Mouse (Mus musculus) heart, postnatal 36 days (tissue): Measurements from ENCODE around the gene Gm20388. TPM values are rescaled to one million over a fixed set of nuclear protein-coding genes. Genes with fewer than 3 reads are reported as not detected.
"Not testable (repeated sequence)": the region's sequence is repeated elsewhere in the genome, so short reads cannot be mapped to it uniquely, and the experiment has no call there.

Experiments used
- DNase-seq, 2 experiments: peaks; one replicate each; pipeline ENCODE4 v3.0.0; 2021 to 2022
- intact Hi-C: fragments of 180-260 bp; cut with DNase I; formaldehyde crosslinking; loops from one replicate; pipeline ENCODE4 v1.15.1; 2025
- total RNA-seq, 2 experiments: library from RNA; stranded (reverse); gene quantifications; 2 replicates each; pipeline ENCODE4 v1.2.3; 2021

Gene Gm20388
- total RNA-seq, 2 experiments from 2014 or later = 3.5 to 4.9 TPM

DNA sequence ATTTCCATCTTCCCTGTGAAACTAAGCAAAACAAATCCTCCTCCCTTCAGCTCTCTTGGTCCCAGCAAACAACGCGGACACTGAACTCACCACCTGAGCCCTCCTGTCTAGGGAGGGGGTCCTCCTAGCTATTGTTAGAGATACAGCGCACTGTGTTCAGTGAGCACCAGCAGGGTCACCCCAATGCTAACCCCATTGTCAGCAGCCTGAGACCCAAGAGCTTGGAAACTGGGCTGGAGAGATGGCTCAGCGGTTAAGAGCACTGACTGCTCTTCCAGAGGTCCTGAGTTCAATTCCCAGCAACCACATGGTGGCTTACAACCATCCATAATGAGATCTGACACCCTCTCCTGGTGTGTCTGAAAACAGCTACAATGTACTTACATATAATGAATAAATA lies 3898.7 kb downstream of the Gm20388 start:
- DNase-seq, intact Hi-C loops: not testable (repeated sequence)

DNA sequence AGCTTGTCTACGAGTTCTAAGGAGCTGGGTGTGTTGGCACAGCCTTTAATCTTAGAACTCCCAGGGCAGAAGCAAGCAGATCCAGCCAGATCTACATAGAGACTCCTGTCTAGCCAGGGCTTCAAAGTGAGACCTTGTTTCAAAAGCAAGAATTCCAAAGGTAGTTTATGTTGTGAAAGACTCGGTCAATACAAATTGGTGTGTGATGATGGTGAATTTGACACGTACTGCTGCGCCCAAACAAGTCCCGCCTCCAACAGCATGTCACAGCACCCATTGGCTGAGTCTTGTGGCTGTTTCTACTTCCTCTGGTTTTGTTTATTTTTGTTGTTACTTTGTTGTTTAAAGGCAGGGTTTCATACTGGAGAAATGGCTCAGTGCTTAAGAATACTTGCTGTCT lies 3901.6 kb downstream of the Gm20388 start:
- no peak for DNase-seq
- intact Hi-C loops = no loop called here

DNA sequence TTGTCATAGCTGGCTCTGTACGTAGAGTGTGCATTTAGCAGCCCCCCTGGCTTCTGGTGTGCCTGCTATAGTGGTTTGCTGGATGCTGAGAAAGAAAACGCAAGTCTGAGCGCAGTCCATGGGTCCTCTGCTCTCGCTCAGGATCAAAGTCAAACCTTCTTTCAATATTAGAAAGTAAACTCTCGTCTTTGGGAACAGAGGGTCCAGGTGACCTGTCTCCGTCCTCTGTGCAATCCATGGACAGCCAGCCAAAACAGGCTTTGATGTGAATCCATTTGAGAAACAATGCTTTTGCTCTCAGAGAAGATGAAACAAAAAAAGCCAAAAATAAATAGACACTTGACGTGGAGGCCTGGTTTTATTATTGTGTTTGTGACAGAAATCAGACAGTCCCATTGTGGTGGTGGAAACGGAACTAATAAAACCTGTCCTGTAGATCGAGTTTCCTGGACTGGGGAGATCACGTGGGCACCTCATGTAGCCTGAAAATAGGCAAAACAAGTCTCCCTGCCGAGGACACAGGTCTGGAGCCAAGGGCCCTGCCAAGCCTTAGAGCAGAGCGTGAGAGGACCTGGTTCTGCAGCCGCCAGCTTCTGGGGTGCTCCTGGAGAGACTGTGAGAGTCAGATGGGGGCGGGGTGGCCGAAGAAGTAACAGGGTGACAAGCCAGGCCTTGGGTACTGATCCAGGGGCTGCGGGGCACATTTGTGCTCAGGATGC lies 3902.7 kb downstream of the Gm20388 start:
- no peak for DNase-seq
- intact Hi-C loops = no loop called here

DNA sequence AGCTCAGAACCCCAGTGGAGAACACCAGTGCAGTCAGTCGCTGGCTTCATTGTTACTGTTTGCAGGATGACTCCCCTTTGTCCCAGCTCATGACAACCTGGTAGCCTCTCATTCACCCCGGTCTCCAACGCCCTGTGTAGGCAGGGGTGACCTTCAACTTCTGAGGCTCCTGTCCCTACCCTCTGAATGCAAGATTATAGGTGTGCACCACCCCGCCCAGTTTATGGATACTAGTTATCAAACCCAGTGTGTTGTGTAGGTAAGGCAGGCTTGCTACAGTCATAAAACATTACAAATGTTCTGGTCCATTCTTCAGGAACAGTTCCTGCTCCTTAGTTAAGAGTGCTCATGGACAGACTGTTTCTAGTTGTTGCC lies 3903.2 kb downstream of the Gm20388 start:
- intact Hi-C loops = no loop called here
- DNase-seq = no peak

DNA sequence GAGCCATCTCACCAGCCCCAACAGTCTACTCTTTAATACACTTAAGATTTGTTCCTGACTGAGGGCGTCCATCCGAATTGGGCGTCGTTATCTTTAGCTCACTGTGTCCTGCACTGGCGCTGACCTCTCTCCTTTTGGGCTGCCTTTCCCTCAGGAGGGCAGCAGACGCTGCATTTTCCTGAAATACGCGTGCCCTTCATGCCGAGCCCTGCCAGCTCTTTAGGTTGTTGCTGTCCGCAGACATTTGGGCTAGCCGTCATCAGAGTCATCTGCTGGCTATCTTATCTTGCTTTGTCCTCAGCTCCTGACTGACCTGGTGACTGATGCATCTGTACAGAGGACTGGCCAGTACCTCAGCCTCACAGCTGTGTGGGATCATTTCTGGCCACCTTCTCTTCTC lies 3904.7 kb downstream of the Gm20388 start:
- DNase-seq = no peak
- intact Hi-C loops = no loop called here

DNA sequence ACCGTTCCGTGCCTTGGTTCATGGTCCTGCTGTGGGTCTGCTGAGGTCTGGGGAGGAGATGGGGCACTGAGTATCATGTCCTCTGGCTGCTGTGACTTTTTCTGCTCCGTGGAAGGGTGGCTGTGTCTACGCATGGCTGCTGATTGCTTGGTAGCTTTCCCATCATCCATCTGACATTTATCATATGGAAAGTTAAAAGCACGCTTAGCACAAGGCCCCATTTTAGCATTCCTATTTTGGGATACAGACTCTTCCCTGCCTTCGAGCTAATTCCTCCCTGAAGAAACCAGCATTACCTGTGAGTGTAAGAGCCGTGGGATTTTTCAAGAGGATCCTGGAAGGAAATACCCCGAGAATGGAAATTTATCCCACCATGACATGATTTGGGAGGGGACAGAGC lies 3906.3 kb downstream of the Gm20388 start:
- no peak for DNase-seq
- intact Hi-C loops = no loop called here

DNA sequence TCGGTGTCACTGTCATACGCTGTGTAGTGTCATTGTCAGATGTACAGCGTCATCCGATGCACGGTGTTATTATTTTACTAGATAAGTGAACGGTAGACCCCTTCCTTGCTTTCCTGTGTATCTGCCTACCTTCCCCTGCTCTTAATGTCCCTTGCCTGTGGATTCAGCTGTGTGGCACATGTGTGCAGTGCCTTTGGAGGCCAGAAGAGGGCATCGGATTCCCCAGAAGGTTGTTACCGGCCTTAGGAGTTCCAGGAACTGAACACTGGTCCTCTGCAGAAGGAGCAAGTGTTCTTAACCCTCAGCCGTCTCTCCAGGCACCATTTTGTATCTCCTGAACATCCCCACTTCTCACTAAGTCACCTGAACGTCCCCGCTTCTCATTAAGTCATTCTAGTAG lies 3907.1 kb downstream of the Gm20388 start:
- no peak for DNase-seq
- intact Hi-C loops = no loop called here

DNA sequence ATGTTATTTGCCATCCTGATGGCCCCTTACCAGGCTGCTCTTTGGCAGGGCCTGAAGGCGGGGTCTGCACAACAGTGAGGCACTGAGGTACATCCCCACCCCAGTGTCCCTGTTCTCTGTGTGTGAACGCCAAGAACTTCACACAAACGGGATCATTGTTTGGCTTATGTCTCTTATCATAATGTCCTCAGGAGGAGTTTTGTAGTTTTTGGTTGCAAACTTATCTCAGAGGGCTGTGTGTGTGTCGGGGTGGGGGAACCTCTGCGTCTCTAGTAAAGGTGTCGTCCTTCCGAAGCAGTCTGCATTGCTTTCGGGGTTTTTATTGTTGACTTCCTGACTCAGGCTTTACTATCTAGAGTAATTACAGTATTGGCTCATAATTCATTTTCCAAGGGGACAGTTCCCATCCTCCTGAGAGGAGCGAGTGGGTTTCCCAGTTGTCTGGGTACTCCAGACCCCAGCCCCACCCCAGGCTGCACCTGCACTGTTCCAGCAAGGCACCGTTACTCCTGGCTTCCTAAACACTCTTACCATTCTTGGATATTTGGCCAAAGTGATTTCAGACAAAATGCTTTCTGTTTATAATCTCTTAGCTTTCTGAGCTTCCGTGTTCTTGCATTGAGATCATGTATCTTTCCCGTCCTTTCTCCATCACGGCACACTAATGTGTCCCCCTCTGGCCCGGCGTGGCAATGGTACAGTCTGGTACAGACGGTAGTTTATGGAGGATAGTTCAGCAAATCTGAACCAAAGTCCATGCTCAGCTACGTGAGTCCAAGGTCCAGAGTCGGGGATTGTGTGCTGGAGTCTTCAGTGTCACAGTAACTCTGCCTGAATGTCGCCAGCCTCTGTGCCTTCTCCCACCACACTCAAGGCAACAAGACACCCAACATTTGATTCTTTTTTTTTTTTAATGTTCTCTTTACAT lies 3909.3 kb downstream of the Gm20388 start:
- intact Hi-C loops = no loop called here
- no peak for DNase-seq

DNA sequence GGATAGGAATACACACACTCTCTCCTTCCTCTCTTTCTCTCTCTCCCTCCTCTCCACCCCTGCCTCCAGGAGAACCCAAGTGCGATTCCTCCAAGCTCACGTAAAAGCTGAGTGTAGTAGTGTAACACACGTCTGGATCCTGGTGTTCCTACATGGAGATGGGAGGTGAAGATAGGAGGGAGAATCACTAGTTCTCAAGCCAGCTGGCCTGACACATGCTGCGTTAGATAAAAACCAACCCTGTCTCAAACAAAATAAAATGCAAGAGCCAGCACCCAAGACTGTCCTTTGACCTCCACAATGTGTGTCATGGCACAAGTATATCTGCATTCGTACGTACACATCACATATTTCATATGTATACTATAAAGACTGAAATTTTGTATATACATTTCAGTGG lies 3910.1 kb downstream of the Gm20388 start:
- intact Hi-C loops = no loop called here
- no peak for DNase-seq

DNA sequence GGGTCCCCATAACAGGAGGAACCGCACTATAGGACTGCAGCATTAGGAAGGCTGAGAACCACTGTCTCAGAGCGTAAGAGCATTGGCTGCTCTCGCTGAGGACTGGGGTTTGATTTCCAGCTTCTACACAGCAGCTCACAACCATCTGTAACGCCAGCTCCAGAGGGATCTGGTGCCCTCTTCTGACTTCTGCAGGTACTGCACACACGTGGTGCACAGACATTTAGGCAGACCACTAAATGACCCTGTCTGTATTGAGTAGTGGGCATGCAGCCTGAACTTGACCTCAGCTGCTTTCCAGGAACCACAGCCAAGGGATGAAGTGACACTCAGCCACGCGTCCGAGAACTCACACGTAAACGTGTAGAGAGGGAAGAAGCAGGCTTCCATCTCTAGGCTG lies 3912.5 kb downstream of the Gm20388 start:
- intact Hi-C loops = no loop called here
- DNase-seq = no peak

DNA sequence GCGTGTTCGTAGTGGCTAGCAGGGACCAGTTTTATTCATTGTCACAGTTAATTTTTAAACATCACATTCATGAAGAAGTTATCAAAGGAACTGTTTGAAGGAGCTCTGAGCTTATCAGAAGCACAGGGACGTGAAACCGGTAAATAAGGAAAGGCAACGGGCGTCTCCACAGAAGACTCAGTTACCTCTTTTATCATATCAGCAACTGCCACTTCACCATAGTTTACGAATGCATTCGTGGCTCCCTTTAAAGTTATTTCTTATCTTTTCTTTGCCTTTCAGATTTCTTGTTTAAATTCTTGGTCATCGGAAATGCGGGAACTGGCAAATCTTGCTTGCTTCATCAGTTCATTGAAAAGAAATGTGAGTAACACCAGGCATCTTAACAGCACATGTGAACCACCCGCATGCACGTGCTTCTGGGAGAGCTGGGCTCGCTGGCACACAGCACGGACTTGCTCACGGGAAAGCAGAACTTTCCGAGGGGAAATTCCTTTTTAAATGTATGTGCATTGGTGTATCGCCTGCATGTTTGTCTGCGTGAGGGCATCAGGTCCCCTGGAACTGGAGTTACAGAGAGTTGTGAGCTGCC lies 3913.0 kb downstream of the Gm20388 start:
- no peak for DNase-seq
- intact Hi-C loops = no loop called here

DNA sequence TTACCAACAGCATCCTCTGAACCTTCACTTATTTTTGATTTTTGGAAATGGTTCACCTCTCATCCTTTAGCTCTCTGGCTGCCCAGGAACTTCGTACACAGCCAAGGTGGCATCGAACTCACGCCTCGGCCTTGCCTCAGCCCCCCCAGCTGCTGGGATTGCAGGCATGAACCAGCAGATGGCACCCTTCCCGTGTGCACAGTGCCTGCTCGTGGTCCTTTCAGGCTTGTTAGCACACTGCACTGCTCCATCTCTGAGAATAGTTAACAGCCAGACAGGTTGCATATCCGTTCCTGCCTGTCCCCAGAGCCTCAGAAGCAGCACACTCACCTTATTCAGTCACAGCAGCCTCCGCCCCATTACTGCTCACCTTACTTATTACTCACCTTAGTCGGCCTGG lies 3915.4 kb downstream of the Gm20388 start:
- intact Hi-C loops = no loop called here
- no peak for DNase-seq

DNA sequence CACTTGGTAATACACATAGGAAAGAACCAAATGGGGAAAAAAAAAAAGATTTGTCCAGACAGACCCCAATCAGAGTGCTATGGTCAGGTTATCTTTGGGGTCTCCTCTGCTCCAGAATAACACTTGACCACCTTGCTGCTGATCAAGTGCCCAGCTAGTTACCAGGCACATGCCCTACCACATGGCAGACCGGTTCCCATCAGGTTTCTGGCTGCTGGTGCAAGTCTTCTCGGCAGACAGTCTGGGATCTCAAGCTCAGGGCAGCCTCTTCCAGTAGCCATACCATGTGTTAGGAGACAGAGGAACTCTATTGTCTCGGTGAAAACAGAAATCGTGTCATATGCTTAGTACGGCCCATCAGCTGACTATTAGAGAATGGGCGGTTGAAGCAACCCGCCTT lies 3916.1 kb downstream of the Gm20388 start:
- intact Hi-C loops = no loop called here
- DNase-seq = no peak

DNA sequence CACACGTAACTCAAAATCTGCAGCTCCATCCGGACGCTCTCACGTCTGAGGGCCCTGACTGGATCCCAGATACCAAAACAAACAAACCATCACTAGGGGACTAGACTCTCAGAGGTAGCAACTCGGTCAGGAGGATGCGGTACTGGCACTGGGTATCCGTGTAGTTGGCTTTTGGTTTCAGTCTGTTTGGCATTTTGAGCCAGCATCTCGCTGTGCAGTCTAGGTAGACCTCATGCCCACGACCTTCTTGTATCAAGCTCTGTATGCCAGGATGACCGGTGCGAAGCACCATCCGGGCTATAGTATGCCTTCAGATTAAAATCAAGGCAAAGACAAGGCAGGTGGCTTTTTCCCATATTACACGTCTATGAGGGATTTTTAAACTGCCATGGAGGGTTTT lies 3916.9 kb downstream of the Gm20388 start:
- no peak for DNase-seq
- intact Hi-C loops = no loop called here

DNA sequence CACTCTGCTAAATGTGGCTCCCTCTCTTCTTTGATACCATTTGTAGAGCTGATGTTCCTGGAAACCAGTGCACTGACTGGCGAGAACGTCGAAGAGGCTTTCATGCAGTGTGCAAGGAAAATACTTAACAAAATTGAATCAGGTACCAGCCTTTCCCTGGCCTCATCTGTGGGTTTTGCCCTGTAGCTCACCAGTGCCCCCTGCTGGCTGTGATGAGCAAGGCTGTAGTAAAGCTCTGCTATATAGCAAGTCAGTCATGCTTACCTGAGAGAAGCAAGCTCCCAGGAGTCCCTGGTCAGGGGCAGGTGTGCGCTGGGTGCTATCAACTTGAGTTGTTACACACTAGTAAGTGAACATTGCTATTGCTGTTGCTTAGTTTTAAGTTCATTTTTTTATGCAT lies 3922.1 kb downstream of the Gm20388 start:
- intact Hi-C loops = loop anchor here (1.0 kb wide), 1 partner anchor 42 kb away; no protein-coding TSS in a partner anchor

DNA sequence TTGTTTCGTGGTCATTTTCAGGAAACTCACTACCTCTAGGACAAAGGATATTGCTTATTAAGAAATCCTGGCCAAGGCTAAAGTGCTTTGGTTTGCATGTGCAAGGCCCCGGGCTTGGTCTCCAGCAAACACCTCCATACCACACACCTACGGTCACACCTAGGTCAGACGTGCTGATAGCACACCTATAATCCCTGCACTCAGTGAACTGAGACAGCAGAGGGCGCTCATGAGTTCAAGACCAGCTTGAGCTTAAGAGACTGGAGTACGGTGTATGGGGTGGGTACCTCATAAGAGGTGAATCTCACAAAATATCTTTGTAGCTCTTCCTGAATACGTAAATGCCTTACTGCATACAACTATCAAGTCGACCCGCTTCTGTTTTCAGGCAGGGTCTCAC lies 3924.8 kb downstream of the Gm20388 start:
- peak; percentile 48 to 67 for DNase-seq
- intact Hi-C loops = loop anchor here (5.0 kb wide), 1 partner anchor 62 kb away; no protein-coding TSS in a partner anchor

More for the DNA sequence above, 3922.1 kb downstream of the Gm20388 start:
- peak; percentile 50 to 71 for DNase-seq

DNA sequence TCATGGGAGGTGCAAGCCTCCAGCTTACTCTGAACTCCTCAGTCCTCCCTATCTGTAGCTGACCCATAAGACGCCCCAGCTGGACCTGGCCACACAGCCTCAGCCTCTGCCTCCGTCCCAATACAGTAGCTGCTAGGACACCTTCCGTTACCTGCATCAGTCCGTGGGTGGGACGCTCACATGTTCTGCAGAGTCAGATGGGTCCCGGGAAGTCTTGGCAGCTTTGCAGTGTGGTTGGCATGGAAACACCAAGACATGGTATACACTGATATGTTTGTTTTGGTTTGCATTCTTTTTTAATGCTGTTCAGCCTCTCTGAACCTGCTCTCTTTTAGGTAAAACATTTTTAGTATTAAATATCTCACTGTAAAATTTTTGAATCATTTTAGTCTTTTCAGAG lies 3925.7 kb downstream of the Gm20388 start:
- DNase-seq = no peak
- intact Hi-C loops = loop anchor here (5.0 kb wide), 1 partner anchor 61 kb away; no protein-coding TSS in a partner anchor

DNA sequence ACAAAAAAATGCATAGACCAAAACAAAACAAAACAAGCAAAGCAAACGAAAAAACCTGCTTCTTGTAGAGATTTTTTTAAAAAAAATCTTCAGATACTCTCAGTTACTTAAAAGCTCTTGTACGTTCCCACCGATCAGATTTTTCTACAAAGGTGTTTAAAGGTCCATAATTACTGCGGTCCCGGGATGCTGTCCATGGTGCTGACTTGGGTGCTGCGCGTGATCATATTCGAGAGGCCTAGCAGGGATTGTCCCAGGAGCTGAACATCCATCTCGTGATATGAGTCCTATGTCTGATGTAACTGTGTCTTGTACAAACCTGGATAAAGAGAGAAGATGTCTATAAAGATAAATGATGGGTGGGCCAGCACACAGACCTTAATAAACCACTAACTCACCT lies 3927.9 kb downstream of the Gm20388 start:
- intact Hi-C loops = loop anchor here (5.0 kb wide), 1 partner anchor 59 kb away; no protein-coding TSS in a partner anchor
- DNase-seq = peak in 1 of 2 experiments; percentile 9

DNA sequence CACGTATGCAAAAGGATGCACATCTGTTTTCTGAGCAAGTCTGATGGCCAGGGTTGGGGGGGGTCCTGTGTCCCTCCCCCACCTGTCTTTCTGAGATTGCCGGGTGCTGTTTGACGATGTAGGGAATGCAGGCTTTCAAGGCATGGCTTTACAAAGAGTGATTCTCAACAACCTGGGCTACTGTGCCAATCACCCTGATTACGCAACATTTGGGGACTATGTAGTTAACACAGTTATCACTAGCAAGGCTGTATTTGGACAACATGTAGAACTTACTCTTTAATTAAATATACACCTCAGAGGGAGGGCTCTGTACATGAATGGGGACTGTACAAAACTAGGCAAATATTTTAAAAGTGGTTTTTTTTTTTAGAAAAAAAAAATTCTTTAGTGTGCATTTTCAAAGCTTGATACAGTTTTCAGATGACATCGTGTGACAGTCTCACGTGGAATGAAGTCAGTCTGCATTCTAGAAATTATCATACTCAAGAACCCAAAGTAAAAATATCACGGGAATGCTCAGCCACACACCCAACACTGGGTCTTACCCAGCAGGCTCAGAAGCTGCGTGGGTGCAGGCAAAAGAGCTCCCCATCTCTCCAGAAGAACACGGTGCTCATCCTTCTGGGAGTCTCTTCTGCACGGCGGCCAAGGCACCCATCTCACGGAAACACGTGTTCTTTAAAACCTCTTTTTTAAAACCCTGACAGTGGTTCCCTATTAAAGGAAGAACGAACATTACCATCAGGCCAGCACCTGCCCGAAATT lies 3930.1 kb downstream of the Gm20388 start:
- intact Hi-C loops = no loop called here
- no peak for DNase-seq

DNA sequence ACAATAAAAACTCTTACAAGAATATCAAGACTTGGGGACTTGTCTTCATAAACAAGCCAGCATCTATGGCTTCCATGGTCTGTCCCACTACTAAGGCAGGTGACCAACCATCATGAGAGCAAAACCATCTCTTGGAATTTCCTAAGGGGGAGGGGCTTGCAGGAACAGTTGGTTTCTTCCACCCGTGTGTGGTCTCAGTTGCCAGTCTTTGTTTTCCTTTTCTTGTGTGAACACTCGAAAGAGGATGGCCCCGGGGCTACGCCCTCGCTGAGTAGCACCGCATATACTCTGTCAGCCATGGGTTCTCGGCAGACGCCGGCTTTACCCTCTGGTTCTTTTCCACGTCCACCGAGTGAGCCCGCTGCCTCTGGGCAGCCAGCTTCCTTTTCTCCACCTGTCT lies 3931.4 kb downstream of the Gm20388 start:
- DNase-seq = no peak
- intact Hi-C loops = no loop called here

DNA sequence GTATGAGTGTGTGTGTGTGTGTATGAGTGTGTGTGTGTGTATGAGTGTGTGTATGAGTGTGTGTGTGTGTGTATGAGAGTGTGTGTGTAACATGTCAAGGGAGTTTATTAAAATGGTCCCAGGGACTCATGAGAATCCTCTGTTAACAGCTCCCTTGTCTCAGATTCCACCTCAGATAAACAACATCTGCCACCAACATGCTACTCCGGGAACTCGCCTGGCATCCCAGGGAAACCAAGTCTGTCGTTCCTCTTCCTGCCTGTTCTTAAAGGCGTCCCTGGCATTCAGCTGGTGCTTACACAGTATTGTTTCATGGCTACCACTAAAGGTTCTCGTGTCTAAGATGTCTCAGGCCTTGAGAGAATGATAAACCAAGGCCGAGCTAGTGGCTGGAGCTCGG lies 3933.7 kb downstream of the Gm20388 start:
- intact Hi-C loops = no loop called here
- no peak for DNase-seq
